Mouse (Mus musculus) ovary, adult 18-20 months (tissue): ENCODE results near the gene Ttc9c.
A peak's percentile ranks its signal among the peaks of the same experiment; 100 is the strongest.

Experiments
- DNase-seq: peaks from one replicate; pipeline ENCODE4 v3.0.0; 2022; ENCODE audit warnings: low spot score, mixed read lengths

Ttc9c gene

GRCm38 (mm10) chr19:8774086-8774835, 44.9 kb downstream of the Ttc9c start, which contains the start of gene Tmem179b:
Tmem179b (minus strand) TSS chr19:8774467.
- peak; percentile 88 for DNase-seq

- DNase-seq = no peak
These were observed 45.7 kb downstream of the Ttc9c start for GRCm38 (mm10) chr19:8773409-8773808.

DNA sequence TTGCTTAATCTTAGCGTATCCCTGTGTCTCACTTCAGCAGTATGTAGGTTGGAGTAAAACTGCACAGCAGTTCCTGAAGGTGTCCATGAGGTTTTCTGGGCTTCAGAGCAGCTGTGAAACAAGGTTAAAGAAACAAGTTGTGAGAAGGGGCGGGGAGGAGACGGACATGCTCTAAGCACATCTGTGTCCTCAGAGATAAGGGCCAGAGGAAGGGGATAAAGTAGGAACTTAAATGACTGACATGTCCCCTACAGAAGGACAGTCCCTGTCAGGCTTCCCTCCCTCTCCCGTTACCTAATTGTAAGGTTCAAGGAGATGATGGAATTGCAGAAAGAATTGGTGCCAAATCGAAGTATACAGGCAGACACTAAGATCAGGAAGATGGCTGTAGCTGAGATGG, 46.1 kb downstream of the Ttc9c start:
- no peak for DNase-seq

- DNase-seq = peak; percentile 49
These were observed 48.4 kb downstream of the Ttc9c start, which contains the start of gene Tmem223 for GRCm38 (mm10) chr19:8770567-8771270. Tmem223 (plus strand) TSS chr19:8770996.

DNA sequence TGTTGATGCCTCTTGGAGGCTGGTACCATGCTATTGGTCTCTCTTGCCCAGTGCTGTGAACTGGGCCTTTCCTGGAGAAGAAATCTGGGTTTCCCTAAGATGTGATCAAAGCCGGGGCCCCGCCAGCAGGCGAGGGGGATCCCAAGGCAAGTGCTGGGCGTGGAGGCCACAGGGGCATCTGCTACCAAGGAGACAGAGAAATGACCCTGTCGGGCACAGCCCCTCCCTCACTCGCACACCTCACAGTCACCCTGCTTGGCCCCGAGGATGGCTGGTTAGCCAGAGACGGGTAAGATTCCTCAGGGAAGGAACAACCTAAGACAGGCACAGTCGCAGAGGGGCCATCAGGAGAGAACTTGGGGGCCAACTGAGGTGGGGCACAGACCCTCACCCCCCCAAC, 53.6 kb downstream of the Ttc9c start:
- DNase-seq = no peak

DNA sequence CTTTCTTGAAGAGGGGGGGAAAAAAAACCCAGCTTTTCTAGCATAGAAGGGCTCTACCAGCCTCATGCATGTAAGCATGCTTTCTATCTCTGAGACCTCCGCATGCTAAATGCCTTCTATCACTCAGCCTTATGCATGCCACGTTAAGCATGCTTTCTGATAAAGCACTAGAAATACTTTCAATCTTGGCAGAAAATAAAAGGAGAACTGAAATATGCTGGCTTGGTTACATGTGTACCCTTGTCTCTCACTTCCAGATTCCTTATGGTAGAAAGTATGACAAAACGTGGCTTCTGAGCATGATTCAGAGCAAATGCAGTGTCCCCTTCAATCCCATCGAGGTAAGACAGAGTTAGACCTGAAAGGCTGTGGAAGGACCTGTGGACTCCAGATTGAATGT, 55.9 kb downstream of the Ttc9c start:
- no peak for DNase-seq

- no peak for DNase-seq
These were observed 58.4 kb downstream of the Ttc9c start for GRCm38 (mm10) chr19:8760757-8761156.
